Mouse (Mus musculus): ENCODE measurements at regions not wholly inside any gene's neighbourhood (a gene's known extent, or its start where the extent isn't known, plus 50 kb on each side); places are given as distances from the start of the nearest gene placed in this dataset.

GRCm38 (mm10) chr7:69062094-69062493 lies 313.1 kb upstream of the Arrdc4 start:
- no peaks in the 10 kb centered on the region for H3K9me3 ChIP-seq (ENCODE audit: control insufficient read depth, low read length)
- H3K4me1 ChIP-seq (replicated peaks; ENCODE audit: control insufficient read depth, insufficient read depth, low read length): no peaks in the 10 kb centered on the region
- H3K4me3 ChIP-seq (ENCODE audit: low read depth, low read length): no peak overlapping the region
- WGBS: 86% methylated on average over 8 of the region's 8 CpGs
- ATAC-seq (replicated peaks; ENCODE audit: low FRiP score) (no peak), DNase-seq (ENCODE audit: low spot score) (no peak)
- no peaks in the 10 kb centered on the region for H3K36me3 ChIP-seq (ENCODE audit: control insufficient read depth, insufficient read depth, low read length)
- H3K9ac ChIP-seq (ENCODE audit: low read depth, low read length): no peak overlapping the region
- no peak overlapping the region for H3K4me2 ChIP-seq
- H3K27ac ChIP-seq (ENCODE audit: low read depth, low read length): no peak overlapping the region
- no peaks in the 10 kb centered on the region for H3K27me3 ChIP-seq (replicated peaks; ENCODE audit: control insufficient read depth, insufficient read depth, low read length)

- no peaks in the 10 kb centered on the region for H3K36me3 ChIP-seq (ENCODE audit: control insufficient read depth, insufficient read depth, low read length)
- H3K4me1 ChIP-seq (replicated peaks; ENCODE audit: control insufficient read depth, insufficient read depth, low read length): no peaks in the 10 kb centered on the region
- H3K9me3 ChIP-seq (ENCODE audit: control insufficient read depth, low read length): no peaks in the 10 kb centered on the region
- H3K4me3 ChIP-seq (ENCODE audit: low read depth, low read length): no peak overlapping the region
- no peak for DNase-seq (ENCODE audit: low spot score)
- WGBS: 82% methylated on average over 4 of the region's 4 CpGs
- H3K27me3 ChIP-seq (replicated peaks; ENCODE audit: control insufficient read depth, insufficient read depth, low read length): no peaks in the 10 kb centered on the region
- no peak overlapping the region for H3K4me2 ChIP-seq
- no peak overlapping the region for H3K27ac ChIP-seq (ENCODE audit: low read depth, low read length)
- ATAC-seq (replicated peaks; ENCODE audit: low FRiP score): no peak
- no peak overlapping the region for H3K9ac ChIP-seq (ENCODE audit: low read depth, low read length)
Observed at GRCm38 (mm10) chr7:69061242-69061641, 312.2 kb upstream of the Arrdc4 start.

- Histone ChIP-seq H3K4me2 (no peak overlapping the region), H3K36me3 (ENCODE audit: control insufficient read depth, insufficient read depth, low read length) (no peaks in the 10 kb centered on the region), H3K4me3 (ENCODE audit: low read depth, low read length) (no peak overlapping the region), H3K4me1 (replicated peaks; ENCODE audit: control insufficient read depth, insufficient read depth, low read length) (no peaks in the 10 kb centered on the region), H3K9me3 (ENCODE audit: control insufficient read depth, low read length) (no peaks in the 10 kb centered on the region), H3K9ac (ENCODE audit: low read depth, low read length) (no peak overlapping the region), H3K27ac (ENCODE audit: low read depth, low read length) (no peak overlapping the region), H3K27me3 (replicated peaks; ENCODE audit: control insufficient read depth, insufficient read depth, low read length) (no peaks in the 10 kb centered on the region)
- DNase-seq (ENCODE audit: low spot score) (no peak), ATAC-seq (replicated peaks; ENCODE audit: low FRiP score) (no peak)
- 66% methylated on average over 8 of the region's 8 CpGs for WGBS
Observed at GRCm38 (mm10) chr7:69016575-69016974, 267.5 kb upstream of the Arrdc4 start.

GRCm38 (mm10) chr7:69015047-69015446 lies 266.0 kb upstream of the Arrdc4 start:
- Histone ChIP-seq H3K27ac (ENCODE audit: low read depth, low read length) (no peak overlapping the region), H3K36me3 (ENCODE audit: control insufficient read depth, insufficient read depth, low read length) (no peaks in the 10 kb centered on the region), H3K9me3 (ENCODE audit: control insufficient read depth, low read length) (no peaks in the 10 kb centered on the region), H3K9ac (ENCODE audit: low read depth, low read length) (no peak overlapping the region), H3K4me2 (no peak overlapping the region), H3K4me1 (replicated peaks; ENCODE audit: control insufficient read depth, insufficient read depth, low read length) (no peaks in the 10 kb centered on the region), H3K4me3 (ENCODE audit: low read depth, low read length) (no peak overlapping the region), H3K27me3 (replicated peaks; ENCODE audit: control insufficient read depth, insufficient read depth, low read length) (no peaks in the 10 kb centered on the region)
- 77% methylated on average over 4 of the region's 4 CpGs for WGBS
- ATAC-seq (replicated peaks; ENCODE audit: low FRiP score): no peak
- DNase-seq (ENCODE audit: low spot score): no peak

GRCm38 (mm10) chr7:69007237-69007636 lies 258.2 kb upstream of the Arrdc4 start:
- H3K27ac ChIP-seq (ENCODE audit: low read depth, low read length): no peak overlapping the region
- H3K27me3 ChIP-seq (replicated peaks; ENCODE audit: control insufficient read depth, insufficient read depth, low read length): no peaks in the 10 kb centered on the region
- H3K9me3 ChIP-seq (ENCODE audit: control insufficient read depth, low read length): no peaks in the 10 kb centered on the region
- H3K36me3 ChIP-seq (ENCODE audit: control insufficient read depth, insufficient read depth, low read length): no peaks in the 10 kb centered on the region
- no peak overlapping the region for H3K9ac ChIP-seq (ENCODE audit: low read depth, low read length)
- DNase-seq (ENCODE audit: low spot score) (no peak), ATAC-seq (replicated peaks; ENCODE audit: low FRiP score) (no peak)
- no peaks in the 10 kb centered on the region for H3K4me1 ChIP-seq (replicated peaks; ENCODE audit: control insufficient read depth, insufficient read depth, low read length)
- H3K4me3 ChIP-seq (ENCODE audit: low read depth, low read length): no peak overlapping the region
- no peak overlapping the region for H3K4me2 ChIP-seq
- WGBS: 72% methylated on average over 10 of the region's 10 CpGs

- Histone ChIP-seq H3K27me3 (replicated peaks; ENCODE audit: control insufficient read depth, insufficient read depth, low read length) (no peaks in the 10 kb centered on the region), H3K4me2 (no peak overlapping the region), H3K36me3 (ENCODE audit: control insufficient read depth, insufficient read depth, low read length) (no peaks in the 10 kb centered on the region), H3K4me3 (ENCODE audit: low read depth, low read length) (no peak overlapping the region), H3K4me1 (replicated peaks; ENCODE audit: control insufficient read depth, insufficient read depth, low read length) (no peaks in the 10 kb centered on the region), H3K9ac (ENCODE audit: low read depth, low read length) (no peak overlapping the region), H3K27ac (ENCODE audit: low read depth, low read length) (no peak overlapping the region), H3K9me3 (ENCODE audit: control insufficient read depth, low read length) (no peaks in the 10 kb centered on the region)
- no peak for DNase-seq (ENCODE audit: low spot score)
- ATAC-seq (replicated peaks; ENCODE audit: low FRiP score): no peak
- 68% methylated on average over 4 of the region's 4 CpGs for WGBS
Observed at GRCm38 (mm10) chr7:68988061-68988460, 239.0 kb upstream of the Arrdc4 start.

- Histone ChIP-seq H3K36me3 (ENCODE audit: control insufficient read depth, insufficient read depth, low read length) (no peaks in the 10 kb centered on the region), H3K27me3 (replicated peaks; ENCODE audit: control insufficient read depth, insufficient read depth, low read length) (no peaks in the 10 kb centered on the region), H3K9ac (ENCODE audit: low read depth, low read length) (no peak overlapping the region), H3K27ac (ENCODE audit: low read depth, low read length) (no peak overlapping the region), H3K9me3 (ENCODE audit: control insufficient read depth, low read length) (no peaks in the 10 kb centered on the region), H3K4me1 (replicated peaks; ENCODE audit: control insufficient read depth, insufficient read depth, low read length) (no peaks in the 10 kb centered on the region), H3K4me3 (ENCODE audit: low read depth, low read length) (no peak overlapping the region), H3K4me2 (no peak overlapping the region)
- DNase-seq (ENCODE audit: low spot score): no peak
- 53% methylated on average over 1 of the region's 1 CpGs for WGBS
- ATAC-seq (replicated peaks; ENCODE audit: low FRiP score): no peak
Observed at GRCm38 (mm10) chr7:68983937-68984336, 234.9 kb upstream of the Arrdc4 start.

- Histone ChIP-seq H3K27me3 (replicated peaks; ENCODE audit: control insufficient read depth, insufficient read depth, low read length) (no peaks in the 10 kb centered on the region), H3K4me3 (ENCODE audit: low read depth, low read length) (no peak overlapping the region), H3K4me2 (no peak overlapping the region), H3K4me1 (replicated peaks; ENCODE audit: control insufficient read depth, insufficient read depth, low read length) (no peaks in the 10 kb centered on the region), H3K27ac (ENCODE audit: low read depth, low read length) (no peak overlapping the region), H3K9me3 (ENCODE audit: control insufficient read depth, low read length) (no peaks in the 10 kb centered on the region), H3K9ac (ENCODE audit: low read depth, low read length) (no peak overlapping the region), H3K36me3 (ENCODE audit: control insufficient read depth, insufficient read depth, low read length) (no peaks in the 10 kb centered on the region)
- 79% methylated on average over 10 of the region's 10 CpGs for WGBS
- no peak for ATAC-seq (replicated peaks; ENCODE audit: low FRiP score)
- DNase-seq (ENCODE audit: low spot score): no peak
Observed at GRCm38 (mm10) chr7:68982914-68983502, 234.0 kb upstream of the Arrdc4 start.

GRCm38 (mm10) chr7:68978576-68978975 lies 229.5 kb upstream of the Arrdc4 start:
- no peak overlapping the region for H3K27ac ChIP-seq (ENCODE audit: low read depth, low read length)
- 54% methylated on average over 4 of the region's 4 CpGs for WGBS
- no peaks in the 10 kb centered on the region for H3K4me1 ChIP-seq (replicated peaks; ENCODE audit: control insufficient read depth, insufficient read depth, low read length)
- DNase-seq (ENCODE audit: low spot score): no peak
- no peak overlapping the region for H3K4me3 ChIP-seq (ENCODE audit: low read depth, low read length)
- no peaks in the 10 kb centered on the region for H3K27me3 ChIP-seq (replicated peaks; ENCODE audit: control insufficient read depth, insufficient read depth, low read length)
- H3K36me3 ChIP-seq (ENCODE audit: control insufficient read depth, insufficient read depth, low read length): no peaks in the 10 kb centered on the region
- H3K9ac ChIP-seq (ENCODE audit: low read depth, low read length): no peak overlapping the region
- no peaks in the 10 kb centered on the region for H3K9me3 ChIP-seq (ENCODE audit: control insufficient read depth, low read length)
- no peak for ATAC-seq (replicated peaks; ENCODE audit: low FRiP score)
- no peak overlapping the region for H3K4me2 ChIP-seq

All from liver, embryonic 11.5 days (tissue).